Mouse (Mus musculus): ENCODE measurements at regions not wholly inside any gene's neighbourhood (a gene's known extent, or its start where the extent isn't known, plus 50 kb on each side); places are given as distances from the start of the nearest gene placed in this dataset.

- DNase-seq (ENCODE audit: low spot score), result no peak
These were observed 102.4 kb downstream of the Gm597 start for GRCm38 (mm10) chr1:28677700-28678099.

DNA sequence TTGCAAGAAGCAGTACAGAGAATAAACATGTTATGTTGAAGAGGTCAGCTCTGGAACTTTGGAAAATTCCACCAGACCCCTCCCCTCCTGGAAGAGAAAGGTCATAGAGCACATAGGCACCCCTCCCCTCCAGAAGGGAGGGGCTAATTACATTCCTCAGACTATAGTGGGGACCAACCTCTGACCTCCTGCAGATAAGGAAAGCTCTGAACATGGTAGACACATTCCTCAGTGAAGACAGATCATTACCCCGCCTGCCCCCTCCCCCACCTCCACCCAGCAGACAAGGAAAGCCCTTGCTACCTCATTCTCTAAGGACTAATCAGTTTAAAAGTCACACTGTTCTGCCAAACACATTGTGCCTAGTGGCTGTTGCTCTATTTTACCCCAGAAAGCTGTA lies 104.7 kb downstream of the Gm597 start:
- no peak for DNase-seq (ENCODE audit: low spot score)

GRCm38 (mm10) chr1:28640818-28641217 lies 139.2 kb downstream of the Gm597 start:
- no peak for DNase-seq (ENCODE audit: low spot score)

DNA sequence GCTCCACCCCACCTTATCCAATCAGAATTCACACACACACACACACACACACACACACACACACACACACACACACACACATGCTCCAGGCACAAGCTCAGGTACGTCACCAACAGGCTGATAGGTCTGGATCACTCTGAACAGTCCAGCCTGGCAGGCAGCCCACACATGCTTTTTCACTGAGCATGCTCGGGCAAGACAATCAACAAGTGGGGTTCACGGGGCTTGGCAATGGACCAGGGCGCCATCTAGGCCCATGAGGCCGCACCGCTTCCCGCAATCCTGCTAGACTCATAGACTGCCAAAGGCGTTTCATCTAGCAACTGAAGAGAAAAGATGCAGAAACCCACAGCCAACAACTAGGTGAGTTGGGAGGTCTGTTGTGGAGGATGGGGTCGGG lies 157.3 kb downstream of the Gm597 start:
- peak; percentile 46 for DNase-seq (ENCODE audit: low spot score)

DNA sequence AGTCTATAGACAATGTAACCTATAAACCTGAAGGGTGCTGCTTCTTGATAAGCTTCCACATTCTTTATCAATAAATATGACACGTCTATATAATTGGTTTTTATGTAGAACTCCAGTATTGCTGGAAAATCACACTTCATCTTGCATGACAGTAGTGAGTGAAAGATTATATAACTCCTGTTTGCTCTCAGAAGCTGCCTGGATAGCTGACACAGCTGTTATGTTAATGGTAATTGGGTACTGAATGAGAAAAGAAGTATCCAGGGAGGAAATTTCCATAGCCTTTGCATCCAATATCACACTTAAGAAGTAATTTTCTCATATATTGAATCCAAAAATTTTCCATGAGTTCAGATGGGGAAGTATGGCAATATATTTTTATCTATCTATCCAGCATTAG lies 177.7 kb downstream of the Gm597 start:
- DNase-seq (ENCODE audit: low spot score), result no peak

DNA sequence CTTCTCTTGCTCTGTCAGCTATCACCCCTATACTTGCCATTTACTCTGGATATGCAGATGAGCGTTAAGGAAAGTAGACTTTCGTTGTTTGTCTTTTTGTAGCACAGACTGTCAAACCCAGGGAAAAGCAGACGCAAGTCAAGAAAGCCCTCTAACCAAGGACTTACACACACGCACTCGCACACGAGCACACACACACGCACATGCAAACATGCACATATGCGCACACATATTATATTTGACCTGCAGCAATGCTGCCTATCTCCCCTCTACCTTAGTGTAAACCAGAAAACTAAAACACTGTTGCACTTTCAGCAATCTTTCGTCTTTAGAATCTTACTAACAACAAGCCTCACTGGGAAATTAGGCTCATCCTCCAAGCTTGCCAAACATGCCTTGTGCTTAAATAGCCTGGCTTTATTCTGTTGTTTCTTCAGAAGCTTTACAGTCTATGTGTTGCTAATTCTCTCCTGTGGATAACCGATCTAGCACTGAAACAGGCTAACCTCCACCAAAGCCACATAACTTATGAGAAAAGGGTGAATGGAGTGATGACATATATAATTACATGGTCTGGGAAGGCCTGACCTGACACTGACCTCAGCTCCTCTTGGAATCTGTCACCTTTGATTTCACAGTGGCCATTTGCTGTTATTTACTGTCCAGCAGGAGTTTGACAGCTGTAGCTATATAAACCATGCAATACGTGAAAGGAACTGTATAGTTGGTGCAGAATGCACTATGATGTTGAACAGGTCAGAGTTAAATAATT lies 214.5 kb downstream of the Gm597 start:
- no peak for DNase-seq (ENCODE audit: low spot score)

GRCm38 (mm10) chr1:28563894-28564293 lies 216.2 kb downstream of the Gm597 start:
- DNase-seq (ENCODE audit: low spot score), result no peak

Measured in testis, postnatal 10 days (tissue).